Mouse (Mus musculus): ENCODE measurements around the gene Mast4.

- TF ChIP-seq CTCF (IDR thresholded peaks at IDR 0.05; ENCODE audit: low read depth, low read length), result no peak
- TF ChIP-seq GATA1 (IDR thresholded peaks at IDR 0.05; ENCODE audit: borderline replicate concordance, low read length), result no peak
These were observed 567.2 kb downstream of the Mast4 start for GRCm38 (mm10) chr13:102767110-102767509.

Measured in G1E (cell line).